Comparison of ENCODE assay signal across 13 mouse cellular contexts in the genomic region with DNA sequence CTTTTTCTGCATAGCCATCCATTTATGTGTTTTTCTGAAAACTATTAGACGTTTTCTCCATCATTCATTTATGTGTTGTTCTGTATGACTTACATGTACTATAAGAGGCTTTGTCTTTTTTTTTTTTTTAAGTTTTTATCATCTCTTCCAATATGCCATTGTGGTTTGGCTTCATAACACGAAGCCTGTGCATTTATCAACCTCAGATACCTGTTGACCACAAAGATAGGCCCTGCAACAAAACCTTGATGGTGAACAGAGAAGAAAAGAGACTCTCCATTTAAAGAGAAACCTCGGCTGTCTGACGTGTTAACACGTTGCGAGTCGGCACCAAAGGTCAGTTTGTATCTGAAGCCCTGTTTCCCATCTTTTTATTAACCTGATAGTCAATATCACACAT. TPM values are rescaled to one million over a fixed set of nuclear protein-coding genes. Genes with fewer than 3 reads are reported as not detected.
A peak's percentile ranks its signal among the peaks of the same experiment; 100 is the strongest.
DNase-seq lines count a peak whose midpoint lies in the region; ATAC-seq and TF ChIP-seq lines count a peak whose summit lies in the region.
"Had no signal": no experiment of that assay in that cellular context is flagged by ENCODE, and none has a peak within 500 bp of the region (broad histone marks: within the 10 kb centered on the region; RNA-seq: fewer than 3 reads in every experiment).

No protein-coding gene starts in this region.

- ATAC-seq in forebrain, embryonic 15.5 days (replicated peaks): no peak
- ATAC-seq in forebrain, embryonic 12.5 days (ENCODE audit: low FRiP score): no peak
- ATAC-seq in kidney, embryonic 14.5 days (ENCODE audit: low FRiP score, low TSS enrichment): no peak
- no peak for ATAC-seq in stomach, embryonic 14.5 days (ENCODE audit: insufficient number of reproducible peaks, insufficient read depth, low FRiP score, low read depth)
- ATAC-seq in stomach, postnatal 0 days (ENCODE audit: low FRiP score, low TSS enrichment): no peak
- ATAC-seq: inflammation-experienced regulatory T-cells, adult 6 months had no signal

- no peaks in the 10 kb centered on the region for H3K27me3 ChIP-seq in forebrain, embryonic 15.5 days
- peaks cover 10% of the 10 kb centered on the region for H3K27me3 ChIP-seq in forebrain, embryonic 12.5 days
- no peaks in the 10 kb centered on the region for H3K27me3 ChIP-seq in kidney, embryonic 14.5 days (ENCODE audit: control insufficient read depth, insufficient read depth, low read length)
- H3K27me3 ChIP-seq in stomach, embryonic 14.5 days (ENCODE audit: control insufficient read depth, insufficient read depth, low read length): no peaks in the 10 kb centered on the region
- H3K27me3 ChIP-seq in stomach, postnatal 0 days (ENCODE audit: control insufficient read depth, insufficient read depth, low read length): no peaks in the 10 kb centered on the region

- no peak for DNase-seq in kidney, postnatal 10 days
- no peak for DNase-seq in stomach, postnatal 0 days (ENCODE audit: low spot score)
- no peak for DNase-seq in right cerebral cortex, postnatal 25 days
- DNase-seq in urinary bladder, adult 18-20 months (ENCODE audit: low spot score in 2 of 2): no peak
- DNase-seq: cerebellum, postnatal 25 days; layer of hippocampus, adult 9-11 months; right cerebral cortex, postnatal 4 days had no signal

- H3K36me3 ChIP-seq in forebrain, embryonic 15.5 days: no peaks in the 10 kb centered on the region
- H3K36me3 ChIP-seq in forebrain, embryonic 12.5 days (replicated peaks): no peaks in the 10 kb centered on the region
- no peaks in the 10 kb centered on the region for H3K36me3 ChIP-seq in kidney, embryonic 14.5 days (ENCODE audit: control insufficient read depth, insufficient read depth, low read length)
- no peaks in the 10 kb centered on the region for H3K36me3 ChIP-seq in stomach, embryonic 14.5 days (ENCODE audit: control insufficient read depth, insufficient read depth, low read length)
- no peaks in the 10 kb centered on the region for H3K36me3 ChIP-seq in stomach, postnatal 0 days (ENCODE audit: control insufficient read depth, insufficient read depth, low read length)

- TF ChIP-seq EP300 in stomach, postnatal 0 days (optimal IDR thresholded peaks at IDR 0.05): no peak

- TF ChIP-seq CTCF in stomach, postnatal 0 days (IDR thresholded peaks at IDR 0.05; ENCODE audit: low read depth): no peak

- WGBS in forebrain, embryonic 15.5 days: 85% methylated on average over 7 of the region's 7 CpGs
- 84% methylated on average over 7 of the region's 7 CpGs for WGBS in forebrain, embryonic 12.5 days
- 62% methylated on average over 7 of the region's 7 CpGs for WGBS in kidney, embryonic 14.5 days
- 78% methylated on average over 7 of the region's 7 CpGs for WGBS in stomach, embryonic 14.5 days
- 67% methylated on average over 7 of the region's 7 CpGs for WGBS in stomach, postnatal 0 days

- H3K4me2 ChIP-seq in forebrain, embryonic 15.5 days (replicated peaks): peak overlapping the region; percentile 27; the same call in 1 of the 2 replicates
- H3K4me2 ChIP-seq in forebrain, embryonic 12.5 days: no peak overlapping the region
- H3K4me2 ChIP-seq in kidney, embryonic 14.5 days (replicated peaks; ENCODE audit: low read depth, low read length): peak overlapping the region; percentile 28; the same call in 1 of the 2 replicates
- H3K4me2 ChIP-seq in stomach, embryonic 14.5 days (replicated peaks; ENCODE audit: low read depth, low read length): peak overlapping the region; percentile 29; the same call in 1 of the 2 replicates
- no peak overlapping the region for H3K4me2 ChIP-seq in stomach, postnatal 0 days (replicated peaks; ENCODE audit: low read depth)
- H3K4me2 ChIP-seq: liver, embryonic 11.5 days had no signal

- H3K9ac ChIP-seq in forebrain, embryonic 15.5 days (replicated peaks): no peak overlapping the region
- no peak overlapping the region for H3K9ac ChIP-seq in forebrain, embryonic 12.5 days
- H3K9ac ChIP-seq in kidney, embryonic 14.5 days (ENCODE audit: low read depth, low read length): no peak overlapping the region
- no peak overlapping the region for H3K9ac ChIP-seq in stomach, embryonic 14.5 days (replicated peaks; ENCODE audit: low read depth, low read length)
- H3K9ac ChIP-seq in stomach, postnatal 0 days (ENCODE audit: low read length): no peak overlapping the region

- H3K27ac ChIP-seq in forebrain, embryonic 15.5 days (replicated peaks): no peak overlapping the region
- no peak overlapping the region for H3K27ac ChIP-seq in forebrain, embryonic 12.5 days
- no peak overlapping the region for H3K27ac ChIP-seq in kidney, embryonic 14.5 days (ENCODE audit: low read depth, low read length)
- no peak overlapping the region for H3K27ac ChIP-seq in stomach, embryonic 14.5 days (ENCODE audit: low read length)
- H3K27ac ChIP-seq in stomach, postnatal 0 days (replicated peaks): no peak overlapping the region

- H3K4me3 ChIP-seq in forebrain, embryonic 15.5 days: no peak overlapping the region
- no peak overlapping the region for H3K4me3 ChIP-seq in forebrain, embryonic 12.5 days (replicated peaks)
- peak overlapping the region; percentile 12; the same call in 1 of the 2 replicates for H3K4me3 ChIP-seq in kidney, embryonic 14.5 days (ENCODE audit: low read length)
- no peak overlapping the region for H3K4me3 ChIP-seq in stomach, embryonic 14.5 days (ENCODE audit: low read depth, low read length)
- no peak overlapping the region for H3K4me3 ChIP-seq in stomach, postnatal 0 days (ENCODE audit: low read depth, low read length)

- no peaks in the 10 kb centered on the region for H3K9me3 ChIP-seq in forebrain, embryonic 15.5 days
- no peaks in the 10 kb centered on the region for H3K9me3 ChIP-seq in forebrain, embryonic 12.5 days
- no peaks in the 10 kb centered on the region for H3K9me3 ChIP-seq in kidney, embryonic 14.5 days (ENCODE audit: control insufficient read depth, low read length)
- H3K9me3 ChIP-seq in stomach, embryonic 14.5 days (ENCODE audit: control insufficient read depth, low read depth, low read length): no peaks in the 10 kb centered on the region
- no peaks in the 10 kb centered on the region for H3K9me3 ChIP-seq in stomach, postnatal 0 days (ENCODE audit: control insufficient read depth, low read length)

- H3K4me1 ChIP-seq in forebrain, embryonic 15.5 days: peaks cover 49% of the 10 kb centered on the region
- H3K4me1 ChIP-seq in forebrain, embryonic 12.5 days: peaks cover 25% of the 10 kb centered on the region
- peaks cover 13% of the 10 kb centered on the region; the same call in 1 of the 2 replicates for H3K4me1 ChIP-seq in kidney, embryonic 14.5 days (ENCODE audit: control insufficient read depth, insufficient read depth, low read length)
- H3K4me1 ChIP-seq in stomach, embryonic 14.5 days (ENCODE audit: control insufficient read depth, insufficient read depth, low read length): peaks cover 20% of the 10 kb centered on the region; the same call in 1 of the 2 replicates
- peaks cover 5% of the 10 kb centered on the region; the same call in 1 of the 2 replicates for H3K4me1 ChIP-seq in stomach, postnatal 0 days (replicated peaks; ENCODE audit: control insufficient read depth, insufficient read depth)

RNA-seq across cellular contexts. Expression of a gene that starts 3.9 kb away (rescaled TPM):
- polyA plus RNA-seq in forebrain, embryonic 15.5 days (2015; fragmentation: Nextera tagmentation; extraction: Ambion mirVana): 13.2 and 15.3 TPM in 2 replicates
- 9.7 and 11.0 TPM in 2 replicates for polyA plus RNA-seq in forebrain, embryonic 12.5 days (2016; fragmentation: Nextera tagmentation; extraction: Ambion mirVana)
- polyA plus RNA-seq in kidney, embryonic 14.5 days (2014; fragmentation: Nextera tagmentation; extraction: Ambion mirVana): 20.9 and 21.2 TPM in 2 replicates
- polyA plus RNA-seq in stomach, embryonic 14.5 days (2014; fragmentation: Nextera tagmentation; extraction: Ambion mirVana): 16.2 and 19.2 TPM in 2 replicates
- 5.6 and 6.2 TPM in 2 replicates for polyA plus RNA-seq in stomach, postnatal 0 days (2015; fragmentation: Nextera tagmentation; extraction: Ambion mirVana)

RNA-seq across cellular contexts. Expression of a gene that starts 49.3 kb away (rescaled TPM):
- 13.0 and 14.4 TPM in 2 replicates for polyA plus RNA-seq in forebrain, embryonic 15.5 days (2015; fragmentation: Nextera tagmentation; extraction: Ambion mirVana)
- polyA plus RNA-seq in forebrain, embryonic 12.5 days (2016; fragmentation: Nextera tagmentation; extraction: Ambion mirVana): 8.3 and 9.0 TPM in 2 replicates
- 8.7 and 14.8 TPM in 2 replicates for polyA plus RNA-seq in kidney, embryonic 14.5 days (2014; fragmentation: Nextera tagmentation; extraction: Ambion mirVana)
- polyA plus RNA-seq in stomach, embryonic 14.5 days (2014; fragmentation: Nextera tagmentation; extraction: Ambion mirVana): 18.4 and 19.2 TPM in 2 replicates
- 18.3 and 18.9 TPM in 2 replicates for polyA plus RNA-seq in stomach, postnatal 0 days (2015; fragmentation: Nextera tagmentation; extraction: Ambion mirVana)

Comparison
In these comparisons a context has a peak if more than half of its experiments do, and no peak if none do; other contexts are left out.
1. H3K4me2 ChIP-seq: peak in forebrain, embryonic 15.5 days (single experiment), kidney, embryonic 14.5 days (single experiment) and stomach, embryonic 14.5 days (single experiment); none in forebrain, embryonic 12.5 days (single experiment) and stomach, postnatal 0 days (single experiment).